Mouse (Mus musculus) midbrain, embryonic 14.5 days (tissue): ENCODE results near the gene 1700029P11Rik. TPM values are rescaled to one million over a fixed set of nuclear protein-coding genes. Genes with fewer than 3 reads are reported as not detected.
A peak's percentile ranks its signal among the peaks of the same experiment; 100 is the strongest.

ENCODE experiments used
- ATAC-seq: fragments of 200-750 bp; cut with Nextera tagmentation; 2 replicates; pipeline ENCODE4 v1.8.0; 2017; ENCODE audit warnings: moderate number of reproducible peaks, moderate library complexity; ENCODE audit not compliant: low FRiP score, low TSS enrichment
- DNase-seq: peaks from one replicate; pipeline ENCODE4 v3.0.0-alpha.2; 2015
- H3K27ac ChIP-seq: fragments of 300-500 bp; sonication (generic); replicated peaks from 2 replicates; pipeline ENCODE4 v1.5.1; 2014; ENCODE audit warnings: mild to moderate bottlenecking, low read depth, low read length, moderate library complexity
- H3K27me3 ChIP-seq: fragments of 300-500 bp; sonication (generic); 2 replicates; pipeline ENCODE4 v1.6.1; 2014; ENCODE audit warnings: low read length, control low read depth, mixed read lengths; ENCODE audit not compliant: control insufficient read depth, insufficient read depth
- H3K36me3 ChIP-seq: fragments of 300-500 bp; sonication (generic); 2 replicates; pipeline ENCODE4 v1.6.1; 2014; ENCODE audit warnings: low read length, control low read depth; ENCODE audit not compliant: control insufficient read depth, insufficient read depth
- H3K4me1 ChIP-seq: fragments of 300-500 bp; sonication (generic); 2 replicates; pipeline ENCODE4 v1.6.1; 2014; ENCODE audit warnings: mild to moderate bottlenecking, antibody characterized with exemption, low read length, control low read depth; ENCODE audit not compliant: control insufficient read depth, insufficient read depth
- H3K4me2 ChIP-seq: fragments of 300-500 bp; sonication (generic); 2 replicates; pipeline ENCODE4 v1.6.1; 2014; ENCODE audit warnings: mild to moderate bottlenecking, low read length, moderate library complexity
- H3K4me3 ChIP-seq: fragments of 300-500 bp; sonication (generic); replicated peaks from 2 replicates; pipeline ENCODE4 v1.5.1; 2014; ENCODE audit warnings: low read depth, low read length
- H3K9ac ChIP-seq: fragments of 300-500 bp; sonication (generic); replicated peaks from 2 replicates; pipeline ENCODE4 v1.6.1; 2014; ENCODE audit warnings: mild to moderate bottlenecking, low read length, moderate library complexity
- H3K9me3 ChIP-seq: fragments of 300-500 bp; sonication (generic); 2 replicates; pipeline ENCODE4 v1.6.1; 2016; ENCODE audit warnings: low read length, control low read depth, mixed read lengths; ENCODE audit not compliant: control insufficient read depth
- WGBS: fragments of 180-500 bp; shearing (Covaris S2); extraction: QIAGEN DNeasy Blood & Tissue Kit; methylation state at CpG from one replicate; pipeline ENCODE4 v1.1.7; 2014; 5-methylcytosine and 5-hydroxymethylcytosine counted together
- polyA plus RNA-seq: library from polyadenylated mRNA; unstranded; fragments of >200 nt; fragmentation: Nextera tagmentation; extraction: Ambion mirVana; gene quantifications from 2 replicates; pipeline ENCODE4 v1.2.1, GENCODE M21; 2014

1700029P11Rik gene
- polyA plus RNA-seq, 1 experiment from 2014 or later, result not detected

DNA sequence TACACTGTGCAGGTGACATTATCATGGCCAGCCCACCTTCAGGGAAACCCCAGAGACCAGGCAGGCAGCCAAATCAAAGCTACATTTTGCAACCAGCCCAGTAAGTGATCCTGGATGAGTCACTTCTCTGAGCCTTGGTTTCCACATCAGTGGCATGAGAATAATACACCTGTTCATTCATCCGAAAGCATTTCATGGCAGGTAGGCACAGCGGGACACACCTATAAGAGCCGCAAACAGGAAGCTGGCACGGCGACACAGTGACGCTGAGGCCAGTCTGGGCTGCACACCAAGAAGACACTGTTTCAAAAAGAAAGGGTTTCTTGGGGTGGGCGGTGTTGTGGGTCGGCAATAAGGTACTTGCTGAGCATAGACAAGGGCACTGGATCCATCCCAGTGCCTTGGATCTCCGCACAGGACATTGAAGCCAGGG, 26.2 kb upstream of the 1700029P11Rik start:
- ATAC-seq, result no peak
- WGBS, result 95% methylated on average over 9 of the region's 9 CpGs
- Histone ChIP-seq H3K27me3 (no peaks in the 10 kb centered on the region), H3K9me3 (no peaks in the 10 kb centered on the region), H3K36me3 (peaks cover 47% of the 10 kb centered on the region), H3K4me2 (no peak overlapping the region), H3K27ac (no peak overlapping the region), H3K9ac (no peak overlapping the region), H3K4me3 (no peak overlapping the region), H3K4me1 (no peaks in the 10 kb centered on the region)
- no peak for DNase-seq

DNA sequence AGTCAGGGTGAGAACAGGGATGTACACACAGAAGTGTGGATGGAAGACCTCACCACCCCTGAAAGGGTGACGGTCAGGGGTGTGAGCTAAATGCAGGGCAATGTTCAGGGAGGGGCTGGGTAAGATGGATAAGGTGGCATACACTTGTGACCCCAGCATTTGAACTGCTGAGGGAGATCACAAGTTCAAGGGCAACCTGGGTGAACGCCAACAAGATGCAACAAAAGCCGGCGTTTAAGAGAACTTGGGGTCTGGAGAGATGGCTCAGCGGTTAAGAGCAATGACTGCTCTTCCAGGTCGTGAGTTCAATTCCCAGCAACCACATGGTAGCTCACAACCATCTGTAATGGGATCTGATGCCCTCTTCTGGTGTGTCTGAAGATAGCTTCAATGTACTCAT, 25.6 kb upstream of the 1700029P11Rik start:
- 94% methylated on average over 6 of the region's 6 CpGs for WGBS
- no peak for DNase-seq
- no peaks in the 10 kb centered on the region for H3K4me1 ChIP-seq
- no peak overlapping the region for H3K4me2 ChIP-seq
- H3K36me3 ChIP-seq, result peaks cover 41% of the 10 kb centered on the region
- no peaks in the 10 kb centered on the region for H3K9me3 ChIP-seq
- no peak overlapping the region for H3K4me3 ChIP-seq
- ATAC-seq, result no peak
- no peaks in the 10 kb centered on the region for H3K27me3 ChIP-seq
- no peak overlapping the region for H3K9ac ChIP-seq
- H3K27ac ChIP-seq, result no peak overlapping the region

DNA sequence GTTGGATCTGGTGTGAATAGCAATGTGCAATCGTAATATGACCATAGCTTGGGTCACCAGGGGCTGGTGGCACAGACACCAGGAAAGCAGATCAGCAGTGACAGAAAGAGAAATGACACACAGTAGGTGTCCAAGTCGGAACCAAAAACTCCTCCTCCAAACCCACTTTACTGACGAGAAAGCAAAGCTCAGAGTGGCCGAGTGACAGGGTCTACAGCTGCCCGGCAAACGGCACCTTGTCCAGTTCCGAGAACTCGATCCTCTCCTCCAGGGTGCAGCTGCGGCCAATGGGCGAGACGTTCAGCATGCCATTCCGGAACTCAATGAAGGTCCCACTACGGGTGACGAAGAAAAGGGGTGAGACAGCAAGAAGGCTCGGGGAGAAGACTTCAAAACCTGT, 24.9 kb upstream of the 1700029P11Rik start:
- H3K27me3 ChIP-seq, result no peaks in the 10 kb centered on the region
- H3K4me1 ChIP-seq, result no peaks in the 10 kb centered on the region
- no peak for ATAC-seq
- no peak overlapping the region for H3K9ac ChIP-seq
- no peak overlapping the region for H3K4me2 ChIP-seq
- WGBS, result 93% methylated on average over 15 of the region's 15 CpGs
- no peak overlapping the region for H3K27ac ChIP-seq
- no peaks in the 10 kb centered on the region for H3K9me3 ChIP-seq
- H3K36me3 ChIP-seq, result peaks cover 39% of the 10 kb centered on the region
- no peak for DNase-seq
- no peak overlapping the region for H3K4me3 ChIP-seq

DNA sequence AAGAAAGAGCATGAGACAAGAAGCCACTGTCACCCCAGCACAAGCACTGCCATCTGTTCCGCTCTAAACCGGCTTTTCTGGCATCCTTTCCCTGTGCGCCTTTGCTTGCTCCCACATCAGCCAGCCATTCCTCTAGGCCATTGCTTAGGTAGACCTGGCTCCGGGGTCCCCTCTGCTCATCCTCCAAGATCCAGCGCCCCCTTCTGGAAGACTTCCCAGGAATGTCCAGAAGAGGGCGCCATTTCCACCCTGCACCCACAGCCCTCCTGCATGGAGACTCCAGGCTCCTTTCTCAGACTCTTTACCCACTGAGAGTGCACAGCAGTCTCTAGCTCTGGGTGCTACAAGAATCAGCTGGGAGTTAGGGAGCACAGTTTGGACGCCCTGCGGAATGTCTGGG, 23.9 kb upstream of the 1700029P11Rik start:
- ATAC-seq (no peak), DNase-seq (peak; percentile 51)
- H3K4me1 ChIP-seq, result no peaks in the 10 kb centered on the region
- no peak overlapping the region for H3K9ac ChIP-seq
- no peak overlapping the region for H3K4me2 ChIP-seq
- H3K4me3 ChIP-seq, result no peak overlapping the region
- no peaks in the 10 kb centered on the region for H3K9me3 ChIP-seq
- WGBS, result 53% methylated on average over 8 of the region's 8 CpGs
- no peaks in the 10 kb centered on the region for H3K27me3 ChIP-seq
- H3K36me3 ChIP-seq, result peaks cover 31% of the 10 kb centered on the region
- no peak overlapping the region for H3K27ac ChIP-seq

DNA sequence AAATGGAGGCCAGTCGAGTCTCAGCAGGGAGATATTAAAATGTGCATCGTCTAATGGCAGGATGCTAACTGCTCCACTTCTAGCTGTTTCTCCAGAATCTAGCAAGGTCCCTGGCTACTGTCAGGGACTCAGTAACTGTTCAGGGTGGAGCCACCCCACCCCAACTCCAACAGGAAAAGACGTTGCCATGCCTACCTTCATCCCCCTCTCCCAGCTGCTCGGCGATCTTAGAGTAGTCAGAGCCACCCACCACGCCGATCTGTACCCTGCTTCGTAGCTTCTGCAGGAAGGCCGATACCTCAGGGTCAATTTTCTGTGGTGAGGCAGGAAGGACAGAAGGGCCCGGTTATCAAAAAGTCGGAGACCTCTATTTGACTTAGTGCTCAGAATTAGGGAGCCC, 22.7 kb upstream of the 1700029P11Rik start:
- no peak overlapping the region for H3K27ac ChIP-seq
- no peaks in the 10 kb centered on the region for H3K27me3 ChIP-seq
- ATAC-seq (no peak), DNase-seq (no peak)
- peaks cover 21% of the 10 kb centered on the region for H3K36me3 ChIP-seq
- H3K9me3 ChIP-seq, result no peaks in the 10 kb centered on the region
- H3K4me3 ChIP-seq, result no peak overlapping the region
- 90% methylated on average over 11 of the region's 11 CpGs for WGBS
- no peak overlapping the region for H3K9ac ChIP-seq
- no peaks in the 10 kb centered on the region for H3K4me1 ChIP-seq
- no peak overlapping the region for H3K4me2 ChIP-seq

DNA sequence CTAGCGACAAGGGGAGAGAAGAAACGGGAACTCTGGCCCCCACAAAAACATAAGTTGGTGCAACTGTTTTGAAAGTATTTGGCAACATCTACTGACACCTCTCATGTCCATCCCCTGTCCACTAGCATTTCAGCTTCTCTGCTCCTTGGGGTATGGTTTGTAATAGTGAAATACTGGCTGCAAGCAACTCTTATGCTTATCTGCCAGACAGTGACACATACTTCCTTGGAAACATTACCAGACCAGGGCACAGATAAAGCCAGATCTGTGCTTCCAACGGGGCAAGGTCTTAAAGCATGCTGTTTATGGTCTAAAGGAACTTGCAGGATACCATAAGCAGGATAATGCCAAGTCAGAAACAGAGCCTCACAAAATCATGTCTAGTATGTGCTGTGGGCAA, 21.4 kb upstream of the 1700029P11Rik start:
- H3K36me3 ChIP-seq, result peaks cover 15% of the 10 kb centered on the region
- no peak for DNase-seq
- H3K4me3 ChIP-seq, result no peak overlapping the region
- H3K27ac ChIP-seq, result no peak overlapping the region
- WGBS, result 93% methylated on average over 3 of the region's 3 CpGs
- no peak overlapping the region for H3K9ac ChIP-seq
- H3K4me2 ChIP-seq, result no peak overlapping the region
- no peak for ATAC-seq
- no peaks in the 10 kb centered on the region for H3K27me3 ChIP-seq
- H3K4me1 ChIP-seq, result no peaks in the 10 kb centered on the region
- H3K9me3 ChIP-seq, result no peaks in the 10 kb centered on the region

DNA sequence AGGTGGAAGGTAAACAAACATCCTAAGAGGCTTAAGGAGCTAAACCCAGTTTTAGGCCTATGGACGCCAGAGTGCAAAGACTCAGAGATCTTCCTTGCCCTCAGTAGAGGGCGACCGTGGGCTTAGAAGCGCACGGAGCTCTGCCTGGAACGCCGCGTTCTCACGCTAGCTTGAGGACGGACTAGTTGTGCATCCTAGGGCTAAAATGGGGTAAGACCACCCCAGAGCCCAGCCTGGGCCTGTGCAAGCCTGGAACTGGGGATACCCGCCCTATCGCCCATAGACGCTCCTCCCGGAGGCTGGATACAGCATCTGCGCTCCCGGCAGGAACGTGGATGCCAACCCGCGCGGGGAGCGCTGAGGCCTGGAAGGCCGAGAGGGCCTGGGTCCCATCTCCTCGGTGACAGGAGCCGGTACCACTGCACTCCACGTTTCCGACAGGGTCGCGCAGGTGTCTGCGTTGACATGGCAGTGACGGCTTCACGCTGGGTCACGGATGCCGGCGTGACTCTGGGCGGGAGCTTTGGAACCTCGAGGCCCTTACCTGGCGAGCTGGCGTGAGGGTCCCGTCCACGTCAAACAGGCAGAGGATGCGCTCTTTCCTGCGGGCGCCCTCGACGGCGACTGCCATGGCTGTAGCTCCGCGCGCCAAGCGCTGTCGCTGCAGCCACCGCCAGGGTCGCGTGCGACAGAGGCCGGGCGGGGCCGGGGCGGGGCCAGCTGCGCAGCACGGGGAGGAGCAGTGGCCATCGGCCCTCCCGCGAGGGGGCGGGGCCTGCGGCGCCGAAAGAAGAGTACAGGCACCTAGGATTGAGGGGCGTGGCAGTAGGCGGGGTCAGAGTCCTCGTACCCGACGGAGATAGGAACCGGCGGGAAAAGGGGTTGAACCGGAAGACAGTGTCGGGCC, 19.9 kb upstream of the 1700029P11Rik start, which contains the start of gene Pmm1:
Gene Pmm1, minus strand, starts transcription at position 760 of the 907 bp plus-strand sequence.
- Histone ChIP-seq H3K4me1 (no peaks in the 10 kb centered on the region), H3K9ac (peak within 1 kb of the TSS; percentile 70), H3K9me3 (no peaks in the 10 kb centered on the region), H3K27ac (peak within 1 kb of the TSS; percentile 89), H3K36me3 (peaks cover 2% of the 10 kb centered on the region), H3K27me3 (no peaks in the 10 kb centered on the region), H3K4me2 (peak within 1 kb of the TSS; percentile 95), H3K4me3 (peak within 1 kb of the TSS; percentile 59)
- ATAC-seq, result peak; percentile 96
- WGBS, result under 1% methylated on average over 76 of the region's 77 CpGs
- peak; percentile 99 for DNase-seq

DNA sequence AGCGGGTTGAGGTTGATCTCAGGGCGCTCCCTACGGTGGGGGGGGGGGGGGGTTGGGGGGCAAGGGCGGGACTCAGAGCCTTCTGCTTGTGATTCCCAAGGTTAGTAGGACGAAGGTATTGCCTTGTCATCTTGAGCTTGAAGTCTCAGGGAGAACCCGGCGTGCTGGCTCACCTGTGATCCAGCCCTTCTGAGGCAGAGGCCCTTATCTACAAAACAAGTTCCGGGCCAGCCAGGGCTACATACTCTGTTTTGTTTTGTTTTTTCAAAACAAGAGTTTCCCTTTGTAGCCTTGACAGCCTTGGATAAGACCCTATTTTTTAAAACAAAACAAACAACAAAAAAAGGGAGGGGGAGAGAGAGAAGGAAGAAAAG, 19.3 kb upstream of the 1700029P11Rik start:
- H3K9me3 ChIP-seq, result no peaks in the 10 kb centered on the region
- peak overlapping the region; percentile 70 for H3K9ac ChIP-seq
- no peaks in the 10 kb centered on the region for H3K4me1 ChIP-seq
- H3K4me3 ChIP-seq, result peak overlapping the region; percentile 59
- 2% methylated on average over 8 of the region's 8 CpGs for WGBS
- no peak overlapping the region for H3K27ac ChIP-seq
- H3K36me3 ChIP-seq, result no peaks in the 10 kb centered on the region
- ATAC-seq (no peak; the same call in 1 of the 2 replicates), DNase-seq (no peak)
- no peaks in the 10 kb centered on the region for H3K27me3 ChIP-seq
- peak overlapping the region; percentile 95 for H3K4me2 ChIP-seq

DNA sequence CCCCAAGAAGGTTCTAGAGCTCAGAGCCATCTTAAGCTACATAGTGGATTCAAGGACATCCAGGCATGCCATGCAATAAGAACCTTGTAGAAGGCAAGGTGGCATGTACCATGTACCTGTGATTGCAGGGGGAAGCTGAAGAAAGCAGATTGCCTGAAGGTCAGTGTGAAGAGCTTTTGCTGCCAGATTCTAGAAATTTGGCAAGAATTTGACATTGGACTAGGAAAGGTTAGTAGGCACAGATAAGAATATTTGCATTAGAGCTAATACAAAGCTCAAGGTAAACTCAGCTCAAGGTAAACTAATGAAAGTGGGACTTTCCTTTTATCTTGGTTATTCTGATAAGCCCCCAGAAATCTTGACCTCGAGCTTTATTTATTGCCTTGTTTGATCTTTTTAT, 16.1 kb upstream of the 1700029P11Rik start:
- Histone ChIP-seq H3K27ac (no peak overlapping the region), H3K27me3 (no peaks in the 10 kb centered on the region), H3K36me3 (no peaks in the 10 kb centered on the region), H3K4me2 (no peak overlapping the region), H3K9ac (no peak overlapping the region), H3K9me3 (no peaks in the 10 kb centered on the region), H3K4me1 (no peaks in the 10 kb centered on the region), H3K4me3 (no peak overlapping the region)
- no peak for ATAC-seq
- 63% methylated on average over 1 of the region's 1 CpGs for WGBS
- no peak for DNase-seq
